Mouse (Mus musculus) forebrain, embryonic 16.5 days (tissue): ENCODE data around the gene Slc5a4a. TPM values are rescaled to one million over a fixed set of nuclear protein-coding genes. Genes with fewer than 3 reads are reported as not detected.

Source experiments
- ATAC-seq: fragments of 200-750 bp; cut with Nextera tagmentation; 2 replicates; pipeline ENCODE4 v1.8.0; 2017; ENCODE audit warnings: mild to moderate bottlenecking, moderate library complexity
- H3K27ac ChIP-seq: fragments of 300-500 bp; sonication (generic); 2 replicates; pipeline ENCODE4 v1.5.1; 2014; ENCODE audit warnings: low read length, control low read depth
- H3K27me3 ChIP-seq: fragments of 300-500 bp; sonication (generic); replicated peaks from 2 replicates; pipeline ENCODE4 v1.6.1; 2014; ENCODE audit warnings: low read length; ENCODE audit not compliant: control insufficient read depth, insufficient read depth
- H3K36me3 ChIP-seq: fragments of 300-500 bp; sonication (generic); 2 replicates; pipeline ENCODE4 v1.6.1; 2014; ENCODE audit not compliant: control insufficient read depth, insufficient read depth
- H3K4me1 ChIP-seq: fragments of 300-500 bp; sonication (generic); replicated peaks from 2 replicates; pipeline ENCODE4 v1.6.1; 2014; ENCODE audit warnings: low read length; ENCODE audit not compliant: control insufficient read depth, insufficient read depth
- H3K4me2 ChIP-seq: fragments of 300-500 bp; sonication (generic); 2 replicates; pipeline ENCODE4 v1.6.1; 2014; ENCODE audit warnings: mild to moderate bottlenecking, low read length, control low read depth
- H3K4me3 ChIP-seq: fragments of 300-500 bp; sonication (generic); replicated peaks from 2 replicates; pipeline ENCODE4 v1.5.1; 2014; ENCODE audit warnings: mild to moderate bottlenecking, low read length, control low read depth
- H3K9ac ChIP-seq: fragments of 300-500 bp; sonication (generic); replicated peaks from 2 replicates; pipeline ENCODE4 v1.6.1; 2014; ENCODE audit warnings: low read depth, low read length, control low read depth
- H3K9me3 ChIP-seq: fragments of 300-500 bp; sonication (generic); 2 replicates; pipeline ENCODE4 v1.6.1; 2016; ENCODE audit warnings: low read length; ENCODE audit not compliant: control insufficient read depth
- WGBS: fragments of 180-500 bp; shearing (Covaris S2); extraction: QIAGEN DNeasy Blood & Tissue Kit; methylation state at CpG from one replicate; pipeline ENCODE4 v1.1.7; 2014; 5-methylcytosine and 5-hydroxymethylcytosine counted together
- polyA plus RNA-seq: library from polyadenylated mRNA; unstranded; fragments of >200 nt; fragmentation: Nextera tagmentation; extraction: Ambion mirVana; gene quantifications from 2 replicates; pipeline ENCODE4 v1.2.1, GENCODE M21; 2015

Slc5a4a gene
- polyA plus RNA-seq, 1 experiment from 2014 or later = not detected

GRCm38 (mm10) chr10:76157528-76157927, 10.3 kb downstream of the Slc5a4a start:
- Histone ChIP-seq H3K9ac (no peak overlapping the region), H3K36me3 (no peaks in the 10 kb centered on the region), H3K4me2 (no peak overlapping the region), H3K9me3 (no peaks in the 10 kb centered on the region), H3K4me1 (no peaks in the 10 kb centered on the region), H3K27ac (no peak overlapping the region), H3K27me3 (no peaks in the 10 kb centered on the region), H3K4me3 (no peak overlapping the region)
- ATAC-seq = no peak
- 80% methylated on average over 5 of the region's 5 CpGs for WGBS

DNA sequence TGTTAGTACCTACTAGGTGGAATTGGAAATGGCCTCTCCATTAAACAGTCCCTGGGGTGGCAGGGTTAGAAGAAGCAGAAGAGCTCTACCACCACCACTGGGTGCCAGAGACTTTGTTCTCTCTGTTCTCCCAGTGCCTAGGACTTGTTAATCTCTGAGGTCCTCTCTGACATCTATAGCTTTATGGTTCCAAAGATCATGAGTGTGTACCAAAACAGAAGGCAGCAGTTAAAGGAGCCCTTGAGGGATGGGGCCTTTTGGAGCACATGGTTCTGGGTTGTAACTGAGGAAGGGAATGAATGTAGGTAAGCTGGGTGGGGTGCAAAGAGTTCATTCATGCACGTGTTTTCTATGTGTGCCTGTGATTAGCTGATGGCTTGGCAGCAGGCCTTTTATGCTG, 10.8 kb downstream of the Slc5a4a start:
- Histone ChIP-seq H3K9me3 (no peaks in the 10 kb centered on the region), H3K27ac (no peak overlapping the region), H3K36me3 (no peaks in the 10 kb centered on the region), H3K4me2 (no peak overlapping the region), H3K9ac (no peak overlapping the region), H3K4me1 (no peaks in the 10 kb centered on the region), H3K4me3 (no peak overlapping the region), H3K27me3 (no peaks in the 10 kb centered on the region)
- WGBS = 61% methylated on average over 1 of the region's 1 CpGs
- ATAC-seq = no peak

GRCm38 (mm10) chr10:76174899-76175298, 27.6 kb downstream of the Slc5a4a start:
- no peak for ATAC-seq
- H3K9me3 ChIP-seq = no peaks in the 10 kb centered on the region
- no peak overlapping the region for H3K27ac ChIP-seq
- H3K27me3 ChIP-seq = no peaks in the 10 kb centered on the region
- no peaks in the 10 kb centered on the region for H3K4me1 ChIP-seq
- no peak overlapping the region for H3K9ac ChIP-seq
- H3K4me3 ChIP-seq = no peak overlapping the region
- no peak overlapping the region for H3K4me2 ChIP-seq
- H3K36me3 ChIP-seq = no peaks in the 10 kb centered on the region
- WGBS = 41% methylated on average over 2 of the region's 2 CpGs

DNA sequence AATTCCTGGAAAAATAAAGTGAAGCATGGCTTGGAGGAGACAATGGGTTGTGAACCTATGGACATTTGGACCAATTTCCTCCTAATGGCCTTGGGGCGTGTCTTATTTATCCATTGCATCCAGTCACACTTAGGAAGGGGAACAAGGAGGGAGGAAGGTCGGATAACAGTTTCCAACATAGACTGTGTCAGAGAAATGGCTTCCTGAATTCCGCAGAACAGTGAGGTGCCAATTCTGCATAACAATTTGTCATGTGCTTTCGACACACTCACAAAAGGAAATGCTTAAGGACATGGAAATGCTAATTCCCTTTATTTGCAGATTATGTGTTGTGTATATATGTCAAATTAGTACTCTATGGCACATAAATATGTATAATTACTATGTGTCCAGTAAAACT, 38.0 kb downstream of the Slc5a4a start:
- no peak overlapping the region for H3K4me3 ChIP-seq
- no peak overlapping the region for H3K4me2 ChIP-seq
- no peak for ATAC-seq
- H3K27ac ChIP-seq = no peak overlapping the region
- H3K36me3 ChIP-seq = no peaks in the 10 kb centered on the region
- H3K27me3 ChIP-seq = no peaks in the 10 kb centered on the region
- 80% methylated on average over 4 of the region's 4 CpGs for WGBS
- H3K9ac ChIP-seq = no peak overlapping the region
- H3K9me3 ChIP-seq = no peaks in the 10 kb centered on the region
- H3K4me1 ChIP-seq = no peaks in the 10 kb centered on the region

GRCm38 (mm10) chr10:76188010-76188409, 40.8 kb downstream of the Slc5a4a start:
- H3K4me1 ChIP-seq = no peaks in the 10 kb centered on the region

GRCm38 (mm10) chr10:76201416-76201815, 54.2 kb downstream of the Slc5a4a start:
- H3K4me2 ChIP-seq = no peak overlapping the region
- no peak overlapping the region for H3K27ac ChIP-seq
- H3K4me1 ChIP-seq = no peaks in the 10 kb centered on the region
- whole genome bisulfite sequencing = 90% methylated on average over 3 of the region's 3 CpGs
- no peaks in the 10 kb centered on the region for H3K27me3 ChIP-seq
- ATAC-seq = no peak
- peaks cover 2% of the 10 kb centered on the region; the same call in 1 of the 2 replicates for H3K36me3 ChIP-seq
- no peak overlapping the region for H3K9ac ChIP-seq
- no peaks in the 10 kb centered on the region for H3K9me3 ChIP-seq
- no peak overlapping the region for H3K4me3 ChIP-seq

More at GRCm38 (mm10) chr10:76188010-76188409, 40.8 kb downstream of the Slc5a4a start:
- no peak for ATAC-seq
- H3K9ac ChIP-seq = no peak overlapping the region
- H3K27ac ChIP-seq = no peak overlapping the region
- H3K36me3 ChIP-seq = no peaks in the 10 kb centered on the region
- H3K27me3 ChIP-seq = no peaks in the 10 kb centered on the region
- H3K4me2 ChIP-seq = no peak overlapping the region
- no peak overlapping the region for H3K4me3 ChIP-seq
- H3K9me3 ChIP-seq = no peaks in the 10 kb centered on the region
- 93% methylated on average over 1 of the region's 1 CpGs for WGBS

GRCm38 (mm10) chr10:76201978-76202377, 54.7 kb downstream of the Slc5a4a start:
- no peak overlapping the region for H3K9ac ChIP-seq
- H3K27me3 ChIP-seq = no peaks in the 10 kb centered on the region
- no peak for ATAC-seq
- no peaks in the 10 kb centered on the region for H3K9me3 ChIP-seq
- H3K4me3 ChIP-seq = no peak overlapping the region
- WGBS = 21% methylated on average over 7 of the region's 7 CpGs
- H3K27ac ChIP-seq = no peak overlapping the region
- H3K4me2 ChIP-seq = no peak overlapping the region
- H3K4me1 ChIP-seq = no peaks in the 10 kb centered on the region
- peaks cover 4% of the 10 kb centered on the region; the same call in 1 of the 2 replicates for H3K36me3 ChIP-seq

DNA sequence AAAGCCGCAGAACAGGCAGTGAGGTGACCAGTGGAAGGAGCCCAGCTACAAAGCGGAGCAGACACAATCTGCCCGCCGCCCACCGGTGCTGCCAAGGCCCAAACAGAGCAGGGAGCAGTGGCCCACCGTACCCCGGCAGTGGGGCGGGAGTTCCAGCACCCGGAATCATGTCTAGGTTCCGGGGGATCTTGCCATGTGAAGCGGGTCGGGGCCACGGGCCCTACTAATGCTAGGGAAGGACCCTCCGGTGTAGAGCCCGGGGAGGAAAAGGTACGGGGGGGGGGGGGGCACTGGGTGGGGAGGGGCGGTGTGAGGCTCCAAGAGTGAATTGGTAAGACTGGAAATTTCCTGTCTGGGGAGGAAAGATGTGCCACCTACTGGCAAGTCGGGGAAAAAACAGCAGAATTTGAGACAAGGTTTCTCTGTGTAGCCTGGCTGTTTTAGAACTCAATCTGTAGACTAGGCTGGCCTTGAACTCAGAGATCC, 56.6 kb downstream of the Slc5a4a start:
- H3K4me2 ChIP-seq = peak overlapping the region; percentile 44
- H3K4me1 ChIP-seq = no peaks in the 10 kb centered on the region
- no peak overlapping the region for H3K27ac ChIP-seq
- H3K27me3 ChIP-seq = no peaks in the 10 kb centered on the region
- H3K4me3 ChIP-seq = peak overlapping the region; percentile 33
- WGBS = 15% methylated on average over 18 of the region's 18 CpGs
- peak overlapping the region; percentile 54 for H3K9ac ChIP-seq
- ATAC-seq = peak; percentile 63
- peaks cover 14% of the 10 kb centered on the region for H3K36me3 ChIP-seq
- H3K9me3 ChIP-seq = no peaks in the 10 kb centered on the region

GRCm38 (mm10) chr10:76207262-76207796, 60.1 kb downstream of the Slc5a4a start:
- no peak for ATAC-seq
- no peak overlapping the region for H3K4me3 ChIP-seq
- H3K27ac ChIP-seq = no peak overlapping the region
- no peaks in the 10 kb centered on the region for H3K27me3 ChIP-seq
- WGBS = 93% methylated on average over 13 of the region's 13 CpGs
- H3K36me3 ChIP-seq = peaks cover 14% of the 10 kb centered on the region
- H3K4me1 ChIP-seq = no peaks in the 10 kb centered on the region
- H3K9ac ChIP-seq = no peak overlapping the region
- no peaks in the 10 kb centered on the region for H3K9me3 ChIP-seq
- no peak overlapping the region for H3K4me2 ChIP-seq

GRCm38 (mm10) chr10:76209241-76209640, 62.0 kb downstream of the Slc5a4a start:
- Histone ChIP-seq H3K36me3 (peaks cover 20% of the 10 kb centered on the region), H3K4me2 (no peak overlapping the region), H3K9me3 (no peaks in the 10 kb centered on the region), H3K4me3 (no peak overlapping the region), H3K4me1 (no peaks in the 10 kb centered on the region), H3K27me3 (no peaks in the 10 kb centered on the region), H3K9ac (no peak overlapping the region), H3K27ac (no peak overlapping the region)
- 84% methylated on average over 8 of the region's 8 CpGs for WGBS
- ATAC-seq = no peak
